Mouse (Mus musculus) hindbrain, embryonic 11.5 days (tissue): ENCODE results near the gene Ubac1. TPM values are rescaled to one million over a fixed set of nuclear protein-coding genes. Genes with fewer than 3 reads are reported as not detected.

Experiments
- ATAC-seq: fragments of 200-750 bp; cut with Nextera tagmentation; 2 replicates; pipeline ENCODE4 v1.8.0; 2017; ENCODE audit warnings: mild to moderate bottlenecking, moderate TSS enrichment, moderate library complexity; ENCODE audit not compliant: low FRiP score
- DNase-seq: peaks from one replicate; pipeline ENCODE4 v3.0.0-alpha.2; 2015; ENCODE audit warnings: low spot score
- H3K27ac ChIP-seq: fragments of 300-500 bp; sonication (generic); 2 replicates; pipeline ENCODE4 v1.5.1; 2014; ENCODE audit warnings: mild to moderate bottlenecking, low read depth, low read length
- H3K27me3 ChIP-seq: fragments of 300-500 bp; sonication (generic); 2 replicates; pipeline ENCODE4 v1.6.1; 2014; ENCODE audit warnings: mild to moderate bottlenecking, low read length, moderate library complexity, mixed read lengths; ENCODE audit not compliant: control insufficient read depth, insufficient read depth
- H3K36me3 ChIP-seq: fragments of 300-500 bp; sonication (generic); 2 replicates; pipeline ENCODE4 v1.6.1; 2014; ENCODE audit warnings: mild to moderate bottlenecking, low read length, moderate library complexity, mixed read lengths; ENCODE audit not compliant: control insufficient read depth, insufficient read depth
- H3K4me1 ChIP-seq: fragments of 300-500 bp; sonication (generic); replicated peaks from 2 replicates; pipeline ENCODE4 v1.6.1; 2014; ENCODE audit warnings: low read length, mixed read lengths; ENCODE audit not compliant: control insufficient read depth, insufficient read depth
- H3K4me2 ChIP-seq: fragments of 300-500 bp; sonication (generic); replicated peaks from 2 replicates; pipeline ENCODE4 v1.6.1; 2014; ENCODE audit warnings: mild to moderate bottlenecking, low read depth, low read length
- H3K4me3 ChIP-seq: fragments of 300-500 bp; sonication (generic); 2 replicates; pipeline ENCODE4 v1.5.1; 2014; ENCODE audit warnings: low read depth, low read length
- H3K9ac ChIP-seq: fragments of 300-500 bp; sonication (generic); 2 replicates; pipeline ENCODE4 v1.6.1; 2014; ENCODE audit warnings: low read depth, low read length
- H3K9me3 ChIP-seq: fragments of 300-500 bp; sonication (generic); 2 replicates; pipeline ENCODE4 v1.6.1; 2016; ENCODE audit warnings: low read length; ENCODE audit not compliant: control insufficient read depth
- WGBS: fragments of 180-500 bp; shearing (Covaris S2); extraction: QIAGEN DNeasy Blood & Tissue Kit; methylation state at CpG from one replicate; pipeline ENCODE4 v1.1.7; 2014; 5-methylcytosine and 5-hydroxymethylcytosine counted together
- polyA plus RNA-seq: library from polyadenylated mRNA; unstranded; fragments of >200 nt; fragmentation: Nextera tagmentation; extraction: Ambion mirVana; gene quantifications from 2 replicates; pipeline ENCODE4 v1.2.1, GENCODE M21; 2014

The Ubac1 gene
- 106 and 111 TPM in 2 replicates for polyA plus RNA-seq

DNA sequence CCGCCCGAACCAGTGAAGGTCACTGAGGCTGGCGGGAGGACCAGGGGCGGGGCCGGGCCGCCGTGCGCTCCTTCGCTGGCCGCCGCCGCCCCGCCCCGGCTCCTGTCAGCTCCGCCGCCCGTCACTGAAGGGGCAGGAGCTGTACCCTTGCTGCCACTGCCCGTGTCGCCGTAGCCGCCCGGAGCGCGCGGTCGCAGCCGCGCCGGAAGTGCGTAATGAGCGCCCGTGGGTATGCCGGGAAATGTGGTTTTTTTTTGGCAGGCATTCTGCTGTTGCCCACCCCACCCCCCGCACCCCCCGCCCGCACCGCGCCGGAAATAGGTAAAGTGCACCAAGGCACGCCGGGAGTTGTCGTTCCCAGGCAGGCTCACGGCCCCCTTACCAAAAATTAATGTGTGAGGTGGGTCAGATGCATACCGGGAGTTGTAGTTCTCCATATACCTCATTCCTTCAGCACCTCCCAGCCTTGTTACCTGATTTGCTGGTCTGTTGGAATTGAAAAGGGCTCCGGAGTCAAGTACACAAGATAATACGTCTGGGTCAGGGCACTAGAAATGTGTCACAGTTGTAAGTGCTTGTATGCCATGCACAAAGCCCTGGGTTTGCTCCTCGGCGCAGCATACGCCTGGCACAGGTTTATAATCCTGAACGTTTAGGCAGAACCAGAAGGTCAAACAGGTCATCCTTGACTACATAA, at the start of gene Ubac1:
Gene Ubac1, minus strand, starts transcription at position 187 of the 697 bp plus-strand sequence.
- 0 out of 2 replicates have a peak, but pooled peaks cover 2% of the 10 kb centered on the region for H3K4me1 ChIP-seq
- peak; percentile 95 for ATAC-seq
- H3K27ac ChIP-seq, result peak within 1 kb of the TSS; percentile 71
- no peaks in the 10 kb centered on the region for H3K36me3 ChIP-seq
- peak; percentile 93 for DNase-seq
- H3K4me3 ChIP-seq, result peak within 1 kb of the TSS; percentile 81
- peak within 1 kb of the TSS; percentile 83 for H3K9ac ChIP-seq
- peak within 1 kb of the TSS; percentile 82 for H3K4me2 ChIP-seq
- no peaks in the 10 kb centered on the region for H3K9me3 ChIP-seq
- H3K27me3 ChIP-seq, result no peaks in the 10 kb centered on the region
- 5% methylated on average over 50 of the region's 50 CpGs for WGBS

DNA sequence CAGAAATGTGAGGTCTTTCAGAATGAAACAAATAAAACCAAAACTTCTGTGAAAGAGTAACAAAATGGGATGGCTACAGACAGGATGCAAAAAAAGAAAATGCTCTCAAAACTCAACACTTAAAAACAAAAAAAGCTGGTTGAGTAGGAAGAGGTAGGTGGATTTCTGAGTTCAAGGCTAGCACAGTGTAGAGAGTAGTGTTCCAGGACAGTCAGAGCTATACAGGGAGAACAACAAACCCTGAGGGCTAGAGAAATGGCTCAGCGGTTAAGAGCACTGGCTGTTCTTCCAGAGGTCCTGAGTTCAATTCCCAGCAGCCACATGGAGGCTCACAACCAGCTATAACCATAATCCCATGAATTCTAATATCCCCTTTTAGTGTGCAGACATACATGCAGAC, 47.0 kb upstream of the Ubac1 start:
- Histone ChIP-seq H3K27me3 (no peaks in the 10 kb centered on the region), H3K9me3 (no peaks in the 10 kb centered on the region), H3K27ac (no peak overlapping the region), H3K4me2 (no peak overlapping the region), H3K4me1 (no peaks in the 10 kb centered on the region), H3K4me3 (no peak overlapping the region), H3K36me3 (no peaks in the 10 kb centered on the region), H3K9ac (no peak overlapping the region)
- no peak for DNase-seq
- ATAC-seq, result no peak
- WGBS, result 86% methylated on average over 1 of the region's 1 CpGs

DNA sequence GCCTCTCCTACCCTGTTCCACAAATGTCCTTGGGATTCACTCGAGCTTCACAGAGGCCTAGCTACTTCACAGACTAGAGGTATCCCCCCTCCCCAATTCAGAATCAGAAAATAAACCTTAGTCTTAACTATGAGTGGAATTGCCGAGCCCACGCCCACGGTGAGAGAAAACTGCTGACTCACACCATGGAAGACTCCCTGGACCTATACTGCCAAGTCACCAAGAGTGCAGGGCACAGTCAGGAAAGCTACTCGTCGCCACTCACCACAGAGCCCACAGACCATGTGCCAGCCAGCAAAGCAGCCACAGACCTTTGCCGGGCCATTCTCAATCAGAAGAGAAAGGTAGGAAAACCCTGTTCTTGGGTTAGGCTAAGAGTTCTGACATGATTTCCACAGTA, 46.6 kb upstream of the Ubac1 start:
- no peak for DNase-seq
- no peak overlapping the region for H3K27ac ChIP-seq

DNA sequence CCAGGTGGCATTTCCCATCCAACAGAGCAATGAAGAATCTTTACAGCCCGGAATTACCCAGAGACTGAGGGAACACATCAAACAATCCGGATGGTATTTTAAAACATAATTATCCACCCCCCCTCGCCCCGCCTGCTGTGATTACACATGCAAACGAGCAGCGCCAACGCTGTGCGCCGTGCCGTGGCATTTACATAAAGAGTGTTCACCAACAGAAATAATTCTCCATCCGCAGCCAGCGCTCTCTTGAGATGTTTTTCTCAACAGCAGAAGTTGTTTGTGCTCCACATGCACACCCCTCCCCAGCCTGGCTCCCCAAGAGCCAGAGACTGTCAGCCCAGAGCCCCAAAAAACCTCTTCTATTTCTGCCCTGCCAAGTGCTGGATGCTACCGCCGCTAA, 45.0 kb upstream of the Ubac1 start:
- ATAC-seq, result no peak
- no peak overlapping the region for H3K9ac ChIP-seq
- no peak for DNase-seq
- H3K4me1 ChIP-seq, result no peaks in the 10 kb centered on the region
- 80% methylated on average over 14 of the region's 14 CpGs for WGBS
- H3K4me2 ChIP-seq, result no peak overlapping the region
- H3K36me3 ChIP-seq, result no peaks in the 10 kb centered on the region
- H3K9me3 ChIP-seq, result no peaks in the 10 kb centered on the region
- H3K4me3 ChIP-seq, result no peak overlapping the region
- no peaks in the 10 kb centered on the region for H3K27me3 ChIP-seq
- H3K27ac ChIP-seq, result no peak overlapping the region

More for the DNA sequence above, 46.6 kb upstream of the Ubac1 start:
- Histone ChIP-seq H3K27me3 (no peaks in the 10 kb centered on the region), H3K4me3 (no peak overlapping the region), H3K4me1 (no peaks in the 10 kb centered on the region), H3K4me2 (no peak overlapping the region), H3K36me3 (no peaks in the 10 kb centered on the region), H3K9me3 (no peaks in the 10 kb centered on the region), H3K9ac (no peak overlapping the region)
- no peak for ATAC-seq
- 75% methylated on average over 7 of the region's 7 CpGs for WGBS

DNA sequence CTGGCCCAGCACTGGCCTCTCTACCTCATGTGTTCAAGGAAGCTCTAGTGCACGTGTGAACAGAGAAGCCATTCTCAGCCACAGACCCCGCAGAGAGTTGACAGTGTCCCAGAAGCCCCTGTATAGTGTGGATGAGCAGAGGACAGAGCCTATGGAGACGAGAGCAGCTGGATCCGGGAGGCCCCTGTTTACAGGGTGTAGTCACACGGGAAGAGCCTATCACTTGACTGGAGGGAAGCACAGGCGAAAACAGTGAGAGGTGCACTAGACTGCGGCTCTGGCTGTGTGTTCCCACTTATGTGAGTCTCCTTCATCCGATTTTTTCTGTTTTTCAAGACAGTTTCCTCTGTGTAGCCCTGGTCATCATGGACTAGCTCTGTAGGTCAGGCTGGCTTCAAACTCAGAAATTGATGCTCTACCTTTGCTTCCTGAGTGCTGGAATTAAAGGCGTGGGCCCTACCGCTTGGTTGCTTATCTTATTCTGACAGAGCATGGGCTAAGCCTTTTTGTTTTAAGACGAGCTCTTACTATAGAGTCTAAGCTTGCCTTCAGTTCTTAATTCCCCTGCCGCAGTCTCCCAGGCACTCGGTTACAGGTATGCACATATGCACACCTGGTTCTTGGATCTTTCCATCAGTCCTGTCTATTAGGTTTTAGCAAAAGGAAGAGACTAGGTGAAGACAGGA, 41.3 kb upstream of the Ubac1 start:
- no peak overlapping the region for H3K4me3 ChIP-seq
- H3K27ac ChIP-seq, result no peak overlapping the region
- no peak for DNase-seq
- no peak overlapping the region for H3K4me2 ChIP-seq
- no peak for ATAC-seq
- H3K27me3 ChIP-seq, result no peaks in the 10 kb centered on the region
- no peaks in the 10 kb centered on the region for H3K36me3 ChIP-seq
- H3K4me1 ChIP-seq, result no peaks in the 10 kb centered on the region
- 82% methylated on average over 13 of the region's 13 CpGs for WGBS
- no peaks in the 10 kb centered on the region for H3K9me3 ChIP-seq
- H3K9ac ChIP-seq, result no peak overlapping the region

DNA sequence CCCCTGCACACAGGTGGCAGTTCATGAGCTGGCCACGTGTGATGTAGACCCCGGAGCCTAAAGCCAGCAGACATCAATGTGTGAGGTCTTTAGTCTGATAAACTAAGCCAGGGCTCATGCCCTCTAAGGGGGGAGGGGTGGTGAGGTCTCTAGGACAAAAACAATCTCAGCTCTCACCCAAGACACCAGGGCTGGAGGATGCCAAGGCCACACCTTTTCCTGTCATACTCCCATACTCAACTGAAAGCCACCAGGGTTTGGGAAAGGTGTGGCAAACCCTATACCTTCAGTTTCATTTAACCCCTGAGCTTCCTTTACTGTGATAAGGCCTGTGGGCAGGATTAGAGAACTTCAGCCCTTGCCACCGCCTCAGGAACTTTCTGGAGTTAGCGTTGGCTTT, 40.7 kb upstream of the Ubac1 start:
- ATAC-seq (no peak), DNase-seq (no peak)
- WGBS, result 77% methylated on average over 4 of the region's 4 CpGs
- no peaks in the 10 kb centered on the region for H3K36me3 ChIP-seq
- no peaks in the 10 kb centered on the region for H3K4me1 ChIP-seq
- no peak overlapping the region for H3K9ac ChIP-seq
- no peak overlapping the region for H3K4me3 ChIP-seq
- H3K4me2 ChIP-seq, result no peak overlapping the region
- no peaks in the 10 kb centered on the region for H3K27me3 ChIP-seq
- no peak overlapping the region for H3K27ac ChIP-seq
- H3K9me3 ChIP-seq, result no peaks in the 10 kb centered on the region

DNA sequence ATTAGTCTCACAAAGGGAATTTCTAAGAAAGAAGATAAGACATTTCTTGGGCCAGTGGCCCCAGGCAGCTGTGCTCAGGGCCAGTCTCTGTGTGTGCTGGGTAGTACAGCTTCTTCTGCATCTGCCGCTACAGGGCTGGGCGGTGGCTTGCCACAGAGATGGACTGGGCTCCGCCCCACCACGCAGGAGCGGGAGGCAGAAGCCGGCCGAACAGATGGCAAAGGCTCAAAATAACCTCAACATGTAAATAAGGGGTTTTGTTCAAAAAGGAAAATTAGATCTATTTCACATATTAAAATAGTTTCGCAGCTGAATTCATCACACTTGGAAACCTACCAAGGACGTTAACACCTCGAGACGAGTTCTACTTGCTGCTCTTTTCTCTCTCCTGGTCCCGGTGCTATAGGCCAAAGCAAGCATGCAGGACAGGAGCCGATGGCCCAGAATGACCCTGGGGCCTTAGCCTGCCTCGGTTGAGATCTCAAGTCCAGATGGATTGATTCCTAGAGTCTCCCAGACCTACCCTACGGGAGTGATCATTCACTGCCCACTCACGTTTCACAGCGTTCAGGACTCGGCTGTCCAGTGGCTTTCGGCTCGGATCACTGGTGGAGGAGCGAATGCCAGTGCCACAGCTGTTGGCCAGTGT, 39.6 kb upstream of the Ubac1 start:
- Histone ChIP-seq H3K9me3 (no peaks in the 10 kb centered on the region), H3K36me3 (no peaks in the 10 kb centered on the region), H3K27me3 (no peaks in the 10 kb centered on the region), H3K9ac (no peak overlapping the region), H3K27ac (no peak overlapping the region), H3K4me3 (no peak overlapping the region), H3K4me1 (no peaks in the 10 kb centered on the region), H3K4me2 (no peak overlapping the region)
- no peak for ATAC-seq
- 68% methylated on average over 21 of the region's 21 CpGs for WGBS
- peak; percentile 5 for DNase-seq

DNA sequence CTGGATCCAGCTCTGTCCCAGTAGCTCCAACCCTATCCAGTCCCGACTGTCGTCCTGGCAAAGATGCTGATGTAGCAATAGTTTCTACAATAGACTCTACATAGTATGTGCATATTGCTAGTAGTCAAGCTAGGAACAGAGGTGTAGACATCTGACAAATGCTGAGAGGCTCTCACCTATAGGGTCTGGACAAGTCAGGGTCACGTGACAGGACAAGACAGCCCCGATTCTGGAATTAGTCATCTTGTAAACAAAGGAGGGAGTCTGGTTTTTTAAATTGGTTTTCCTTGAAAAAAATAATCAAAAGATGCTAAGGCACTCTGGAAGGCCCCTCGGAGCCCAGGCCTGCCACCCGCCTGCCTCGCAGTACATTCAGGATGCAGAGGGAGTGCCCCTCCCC, 35.5 kb upstream of the Ubac1 start:
- no peaks in the 10 kb centered on the region for H3K36me3 ChIP-seq
- no peak overlapping the region for H3K4me2 ChIP-seq
- WGBS, result 88% methylated on average over 7 of the region's 7 CpGs
- H3K27ac ChIP-seq, result no peak overlapping the region
- H3K9me3 ChIP-seq, result no peaks in the 10 kb centered on the region
- no peak overlapping the region for H3K4me3 ChIP-seq
- no peak for DNase-seq
- H3K27me3 ChIP-seq, result no peaks in the 10 kb centered on the region
- ATAC-seq, result no peak
- H3K9ac ChIP-seq, result no peak overlapping the region
- H3K4me1 ChIP-seq, result no peaks in the 10 kb centered on the region
